Mouse (Mus musculus) hindbrain, embryonic 15.5 days (tissue): ENCODE data around the gene Fam104a. TPM values are rescaled to one million over a fixed set of nuclear protein-coding genes. Genes with fewer than 3 reads are reported as not detected.

Experiments
- ATAC-seq: fragments of 200-750 bp; cut with Nextera tagmentation; 2 replicates; pipeline ENCODE4 v1.8.0; 2017; ENCODE audit warnings: low read depth, moderate number of reproducible peaks, moderate TSS enrichment; ENCODE audit not compliant: low FRiP score
- H3K27ac ChIP-seq: fragments of 300-500 bp; sonication (generic); replicated peaks from 2 replicates; pipeline ENCODE4 v1.5.1; 2015; ENCODE audit warnings: mild to moderate bottlenecking, inconsistent platforms
- H3K27me3 ChIP-seq: fragments of 300-500 bp; sonication (generic); 2 replicates; pipeline ENCODE4 v1.6.1; 2015; ENCODE audit warnings: control low read depth, inconsistent platforms
- H3K36me3 ChIP-seq: fragments of 300-500 bp; sonication (generic); 2 replicates; pipeline ENCODE4 v1.6.1; 2015; ENCODE audit warnings: control low read depth, inconsistent platforms
- H3K4me1 ChIP-seq: fragments of 300-500 bp; sonication (generic); replicated peaks from 2 replicates; pipeline ENCODE4 v1.6.1; 2015; ENCODE audit warnings: control low read depth, inconsistent platforms
- H3K4me2 ChIP-seq: fragments of 300-500 bp; sonication (generic); 2 replicates; pipeline ENCODE4 v1.6.1; 2015; ENCODE audit warnings: moderate library complexity, mild to moderate bottlenecking, inconsistent platforms
- H3K4me3 ChIP-seq: fragments of 300-500 bp; sonication (generic); 2 replicates; pipeline ENCODE4 v1.5.1; 2015; ENCODE audit warnings: mild to moderate bottlenecking, inconsistent platforms
- H3K9ac ChIP-seq: fragments of 300-500 bp; sonication (generic); 2 replicates; pipeline ENCODE4 v1.6.1; 2015; ENCODE audit warnings: inconsistent platforms
- H3K9me3 ChIP-seq: fragments of 300-500 bp; sonication (generic); 2 replicates; pipeline ENCODE4 v1.6.1; 2016; ENCODE audit warnings: control low read depth, inconsistent platforms
- WGBS: fragments of 180-500 bp; shearing (Covaris S2); methylation state at CpG from one replicate; pipeline ENCODE4 v1.1.7; 2015; 5-methylcytosine and 5-hydroxymethylcytosine counted together
- polyA plus RNA-seq: library from polyadenylated mRNA; unstranded; fragments of >200 nt; fragmentation: Nextera tagmentation; extraction: Ambion mirVana; gene quantifications from 2 replicates; pipeline ENCODE4 v1.2.1, GENCODE M21; 2015

Gene Fam104a
- polyA plus RNA-seq, 1 experiment from 2014 or later: 43.8 TPM

- H3K27me3 ChIP-seq: no peaks in the 10 kb centered on the region
- H3K4me2 ChIP-seq: peak overlapping the region; percentile 98
- no peaks in the 10 kb centered on the region for H3K9me3 ChIP-seq
- H3K4me3 ChIP-seq: peak overlapping the region; percentile 58
- H3K36me3 ChIP-seq: no peaks in the 10 kb centered on the region
- H3K4me1 ChIP-seq: peaks cover 31% of the 10 kb centered on the region
- peak; percentile 13 for ATAC-seq
- 2% methylated on average over 31 of the region's 31 CpGs for WGBS
- H3K9ac ChIP-seq: peak overlapping the region; percentile 64
- H3K27ac ChIP-seq: peak overlapping the region; percentile 42; the same call in 1 of the 2 replicates
Observed at GRCm38 (mm10) chr11:113619420-113620080, 64.4 kb downstream of the Fam104a start.

DNA sequence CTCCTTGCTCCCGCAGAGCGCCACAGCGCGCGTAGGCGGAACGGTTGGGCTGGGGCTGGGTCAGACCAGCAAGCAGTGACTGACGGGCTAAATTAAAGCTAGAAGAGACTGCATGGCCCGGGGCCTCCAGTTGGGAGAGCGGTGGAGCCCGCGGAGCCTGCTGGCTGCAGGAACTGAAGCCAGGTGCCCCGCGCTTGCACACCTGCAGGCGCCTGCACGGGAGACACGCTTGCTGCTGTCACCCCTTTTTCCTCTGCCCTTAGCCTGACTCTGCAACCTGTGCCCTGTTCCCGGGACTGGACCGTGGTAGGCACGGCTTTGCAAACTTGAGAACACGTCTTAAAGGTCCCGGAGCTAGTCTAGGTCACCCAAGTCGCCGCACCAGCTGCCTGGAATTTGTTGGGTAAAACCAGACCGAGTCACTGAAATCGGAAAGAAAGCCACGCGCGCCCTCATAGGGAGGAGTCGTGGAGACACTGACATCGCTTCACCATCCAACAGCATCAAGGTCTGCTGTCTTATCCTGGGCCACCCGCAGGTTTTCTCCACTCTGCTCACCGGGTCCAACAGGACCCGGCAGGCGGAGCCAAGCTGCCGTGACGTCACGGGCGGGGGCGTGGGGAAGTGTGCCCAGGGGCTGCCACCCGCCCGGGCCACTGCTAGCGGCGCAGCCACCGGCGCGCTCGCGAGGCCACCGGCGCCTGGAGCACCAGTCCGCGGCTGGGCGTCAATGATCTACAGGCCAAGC is 65.1 kb downstream of the Fam104a start, which contains the start of gene Sstr2:
Gene Sstr2 (plus strand): TSS at position 671 of the 748 bp plus-strand sequence.
- H3K27ac ChIP-seq: peak within 1 kb of the TSS; percentile 42
- no peaks in the 10 kb centered on the region for H3K27me3 ChIP-seq
- ATAC-seq: peak; percentile 80
- 0% methylated on average over 52 of the region's 54 CpGs for whole genome bisulfite sequencing
- peak within 1 kb of the TSS; percentile 58 for H3K4me3 ChIP-seq
- H3K36me3 ChIP-seq: no peaks in the 10 kb centered on the region
- peak within 1 kb of the TSS; percentile 98 for H3K4me2 ChIP-seq
- H3K9me3 ChIP-seq: no peaks in the 10 kb centered on the region
- peak within 1 kb of the TSS; percentile 64 for H3K9ac ChIP-seq
- peaks cover 31% of the 10 kb centered on the region for H3K4me1 ChIP-seq

DNA sequence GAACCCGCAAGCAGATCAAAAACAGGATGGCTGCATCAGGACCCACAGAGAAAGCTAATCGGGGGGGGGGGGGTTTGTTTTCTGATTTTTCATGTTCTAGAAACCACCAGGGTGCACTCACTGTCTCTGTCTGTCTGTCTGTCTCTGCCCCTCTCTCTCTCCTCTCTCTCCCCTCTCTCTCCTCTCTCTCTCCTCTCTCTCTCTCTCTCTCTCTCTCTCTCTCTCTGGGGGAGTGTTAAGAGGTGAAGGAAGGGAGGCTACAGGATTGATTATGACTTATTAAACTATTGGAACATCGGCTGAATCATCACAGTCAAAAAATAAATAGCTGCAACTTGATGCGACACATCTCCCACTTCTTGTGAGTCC is 65.7 kb downstream of the Fam104a start:
- H3K36me3 ChIP-seq: no peaks in the 10 kb centered on the region
- ATAC-seq: no peak
- no peaks in the 10 kb centered on the region for H3K27me3 ChIP-seq
- H3K9ac ChIP-seq: no peak overlapping the region
- H3K9me3 ChIP-seq: no peaks in the 10 kb centered on the region
- peak overlapping the region; percentile 98 for H3K4me2 ChIP-seq
- no peak overlapping the region for H3K27ac ChIP-seq
- peaks cover 31% of the 10 kb centered on the region for H3K4me1 ChIP-seq
- H3K4me3 ChIP-seq: peak overlapping the region; percentile 58
- WGBS: 19% methylated on average over 4 of the region's 4 CpGs

DNA sequence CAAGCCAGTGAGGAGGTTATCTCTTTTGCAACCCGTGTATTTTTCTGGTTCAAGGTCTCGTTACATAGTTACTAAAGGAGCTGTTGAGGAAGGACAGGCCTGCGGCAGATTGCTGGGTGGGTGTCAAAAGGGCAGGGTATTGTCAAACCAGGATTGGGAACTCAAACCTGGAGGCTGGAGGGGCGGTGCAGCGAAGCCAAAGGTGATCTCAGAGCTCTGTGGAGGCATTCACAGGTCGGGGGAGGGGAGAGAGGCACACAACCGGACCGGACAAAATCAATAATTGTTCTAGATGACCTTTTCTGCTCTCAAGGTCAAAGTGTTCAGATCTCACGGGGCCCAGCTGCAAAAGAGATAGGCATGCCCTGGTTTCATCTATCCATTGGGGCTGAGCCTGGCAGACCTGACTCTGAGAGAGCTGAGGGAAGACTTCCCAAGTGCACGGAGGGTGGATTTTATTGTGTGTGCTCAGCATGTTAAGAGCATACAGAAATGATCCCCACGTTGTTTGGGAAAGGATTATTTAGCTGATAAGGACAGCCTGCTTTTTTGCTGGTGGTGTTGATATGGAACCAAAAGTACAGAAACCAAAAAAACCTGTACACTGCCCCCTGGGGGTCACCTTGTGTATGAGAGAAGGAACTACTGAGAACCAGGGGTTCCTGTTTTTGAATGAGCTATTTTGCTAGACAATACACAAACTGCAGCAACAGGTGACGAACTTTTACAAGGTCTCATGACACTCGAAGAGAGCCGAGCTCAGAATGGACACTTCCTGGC is 66.6 kb downstream of the Fam104a start:
- no peaks in the 10 kb centered on the region for H3K9me3 ChIP-seq
- H3K36me3 ChIP-seq: no peaks in the 10 kb centered on the region
- H3K9ac ChIP-seq: no peak overlapping the region
- no peaks in the 10 kb centered on the region for H3K27me3 ChIP-seq
- no peak overlapping the region for H3K4me3 ChIP-seq
- H3K4me1 ChIP-seq: peaks cover 32% of the 10 kb centered on the region
- WGBS: 39% methylated on average over 14 of the region's 14 CpGs
- no peak for ATAC-seq
- H3K27ac ChIP-seq: no peak overlapping the region
- H3K4me2 ChIP-seq: no peak overlapping the region

DNA sequence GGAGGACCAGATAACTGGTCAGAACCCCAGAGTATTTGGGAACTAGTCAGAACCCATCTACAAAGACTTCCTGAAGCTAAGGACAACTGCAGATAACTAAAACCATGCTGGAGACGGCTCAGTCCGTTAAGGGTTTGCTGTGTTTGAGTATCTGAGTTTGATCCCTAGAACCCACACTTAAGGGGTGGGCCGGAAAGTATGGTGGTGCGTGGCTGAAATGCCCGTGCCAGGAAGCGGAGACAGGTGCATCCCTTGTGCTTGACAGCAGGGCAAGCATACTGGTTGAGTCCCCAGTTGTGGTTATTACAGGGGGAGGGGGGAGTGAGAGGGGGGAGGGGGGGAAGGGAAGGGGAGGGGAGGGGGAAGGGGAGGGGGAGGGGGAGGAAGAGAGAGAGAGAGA is 69.5 kb downstream of the Fam104a start:
- WGBS: 81% methylated on average over 6 of the region's 6 CpGs
- H3K4me2 ChIP-seq: no peak overlapping the region
- H3K9me3 ChIP-seq: no peaks in the 10 kb centered on the region
- no peak for ATAC-seq
- no peak overlapping the region for H3K4me3 ChIP-seq
- H3K27ac ChIP-seq: no peak overlapping the region
- no peaks in the 10 kb centered on the region for H3K27me3 ChIP-seq
- H3K4me1 ChIP-seq: peaks cover 24% of the 10 kb centered on the region
- no peaks in the 10 kb centered on the region for H3K36me3 ChIP-seq
- no peak overlapping the region for H3K9ac ChIP-seq

DNA sequence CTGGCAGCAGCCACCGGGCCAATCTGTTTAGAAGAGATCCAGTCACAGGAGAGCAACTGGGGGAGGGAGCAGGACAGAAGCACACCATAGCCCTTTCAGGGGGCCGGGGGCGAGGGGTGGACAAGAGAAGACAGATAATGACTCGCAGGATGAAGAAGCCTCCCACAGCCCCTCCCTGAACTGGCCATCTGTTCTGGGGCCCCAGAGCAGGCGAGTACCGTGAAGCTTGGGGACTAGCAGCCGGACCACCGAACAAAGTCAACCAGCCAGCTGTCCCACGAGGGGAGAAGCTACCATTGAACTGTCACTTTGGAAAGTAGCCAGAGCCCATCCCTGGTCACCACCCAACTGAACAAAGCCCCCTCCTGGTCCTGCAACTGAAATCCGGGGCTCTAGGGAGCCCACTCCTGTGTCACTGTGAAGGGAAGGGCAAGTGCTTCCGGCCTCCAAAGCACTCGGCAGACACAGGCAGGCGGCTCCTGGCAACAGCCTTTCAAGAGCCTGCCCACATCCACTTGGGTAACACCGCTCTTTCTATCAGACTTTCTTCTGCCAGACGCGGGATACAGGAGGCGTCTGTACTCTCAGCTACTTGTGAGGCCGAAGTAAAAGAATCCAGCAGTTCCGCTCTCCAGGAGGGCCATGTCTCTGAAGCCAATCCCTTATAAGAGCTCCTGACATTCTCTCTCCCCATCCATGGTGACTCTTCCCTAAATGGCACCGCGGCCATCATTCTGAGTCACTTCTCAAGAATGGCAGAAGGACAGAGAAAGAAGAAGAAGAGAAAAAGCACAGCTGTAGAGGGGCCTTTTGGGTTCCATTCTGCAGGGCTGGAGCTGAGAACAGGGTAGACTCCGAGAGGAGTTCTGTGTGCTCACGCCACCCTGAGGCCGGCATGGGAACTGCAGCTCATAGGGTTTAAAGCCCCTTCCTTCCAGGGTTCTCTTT is 72.0 kb downstream of the Fam104a start:
- peak overlapping the region; percentile 81 for H3K27ac ChIP-seq
- peaks cover 9% of the 10 kb centered on the region for H3K4me1 ChIP-seq
- no peak overlapping the region for H3K4me3 ChIP-seq
- 11% methylated on average over 24 of the region's 24 CpGs for WGBS
- no peaks in the 10 kb centered on the region for H3K27me3 ChIP-seq
- H3K9ac ChIP-seq: 0 out of 2 replicates have a peak overlapping the region, but pooled peaks have one; percentile 16
- peak overlapping the region; percentile 30 for H3K4me2 ChIP-seq
- peak; percentile 89 for ATAC-seq
- no peaks in the 10 kb centered on the region for H3K36me3 ChIP-seq
- no peaks in the 10 kb centered on the region for H3K9me3 ChIP-seq

Other genes with a start within 250 kb of the Fam104a start
- 26.8 and 28.1 TPM in 2 replicates for gene Sstr2, start 64.8 kb downstream of the Fam104a start, polyA plus RNA-seq
- 39.4 and 42.6 TPM in 2 replicates for gene Cog1, start 35.0 kb downstream of the Fam104a start, polyA plus RNA-seq
- 34.2 and 35.0 TPM in 2 replicates for gene Slc39a11, start 34.1 kb downstream of the Fam104a start, polyA plus RNA-seq
- gene D11Wsu47e, start 257 bp upstream of the Fam104a start, polyA plus RNA-seq: 23.5 and 24.2 TPM in 2 replicates
- gene Cpsf4l, start 25.9 kb upstream of the Fam104a start, polyA plus RNA-seq: 0.29 and 0.49 TPM in 2 replicates
- gene Cdc42ep4, start 67.7 kb upstream of the Fam104a start, polyA plus RNA-seq: 67.5 and 71.7 TPM in 2 replicates